Mouse (Mus musculus): ENCODE results near the gene Fcgr1. TPM values are rescaled to one million over a fixed set of nuclear protein-coding genes. Genes with fewer than 3 reads are reported as not detected.
"Not testable (repeated sequence)": the region's sequence is repeated elsewhere in the genome, so short reads cannot be mapped to it uniquely, and the experiment has no call there.

The Fcgr1 gene
- polyA plus RNA-seq, 1 experiment from 2014 or later = 1.6 TPM

GRCm38 (mm10) chr3:96243921-96244572 lies 49.7 kb downstream of the Fcgr1 start:
- WGBS = 80% methylated on average over 7 of the region's 7 CpGs
- H3K4me2 ChIP-seq (replicated peaks) = peak overlapping the region; percentile 49
- no peaks in the 10 kb centered on the region for H3K36me3 ChIP-seq
- peaks cover 28% of the 10 kb centered on the region for H3K4me1 ChIP-seq
- H3K9ac ChIP-seq = peak overlapping the region; percentile 61
- no peak for ATAC-seq (ENCODE audit: insufficient number of reproducible peaks, insufficient read depth, low FRiP score, low TSS enrichment)
- H3K27me3 ChIP-seq = no peaks in the 10 kb centered on the region
- no peaks in the 10 kb centered on the region for H3K9me3 ChIP-seq
- H3K27ac ChIP-seq = peak overlapping the region; percentile 97
- H3K4me3 ChIP-seq = 0 out of 2 replicates have a peak overlapping the region, but pooled peaks have one; percentile 40

GRCm38 (mm10) chr3:96240799-96241197 lies 53.0 kb downstream of the Fcgr1 start:
- peak overlapping the region; percentile 36; the same call in 1 of the 2 replicates for H3K9ac ChIP-seq
- H3K4me3 ChIP-seq = no peak overlapping the region
- no peaks in the 10 kb centered on the region for H3K9me3 ChIP-seq
- peak overlapping the region; percentile 90 for H3K27ac ChIP-seq
- H3K4me2 ChIP-seq (replicated peaks) = peak overlapping the region; percentile 30
- H3K4me1 ChIP-seq = peaks cover 32% of the 10 kb centered on the region
- 78% methylated on average over 9 of the region's 9 CpGs for WGBS
- H3K36me3 ChIP-seq = no peaks in the 10 kb centered on the region
- no peak for ATAC-seq (ENCODE audit: insufficient number of reproducible peaks, insufficient read depth, low FRiP score, low TSS enrichment)
- H3K27me3 ChIP-seq = no peaks in the 10 kb centered on the region

- H3K27me3 ChIP-seq, H3K36me3 ChIP-seq, H3K9me3 ChIP-seq: not testable (repeated sequence)
- 3% methylated on average over 42 of the region's 85 CpGs for WGBS
- peak within 1 kb of the TSS; percentile 32 for H3K4me3 ChIP-seq
- peak within 1 kb of the TSS; percentile 90 for H3K27ac ChIP-seq
- peak; percentile 85 for ATAC-seq (ENCODE audit: insufficient number of reproducible peaks, insufficient read depth, low FRiP score, low TSS enrichment)
- H3K4me1 ChIP-seq = peaks cover 32% of the 10 kb centered on the region
- peak within 1 kb of the TSS; percentile 36; the same call in 1 of the 2 replicates for H3K9ac ChIP-seq
- H3K4me2 ChIP-seq (replicated peaks) = peak within 1 kb of the TSS; percentile 31
Observed at GRCm38 (mm10) chr3:96239949-96240798, 53.6 kb downstream of the Fcgr1 start, which contains the start of gene Hist2h2aa2. Hist2h2aa2 (minus strand) TSS chr3:96240276.

GRCm38 (mm10) chr3:96238954-96239793 lies 54.6 kb downstream of the Fcgr1 start, which contains the start of gene Hist2h3c2:
Hist2h3c2 (minus strand) TSS chr3:96239127.
- not testable (repeated sequence) for H3K9me3 ChIP-seq, H3K36me3 ChIP-seq, H3K27me3 ChIP-seq
- Histone ChIP-seq H3K4me3 (peak within 1 kb of the TSS; percentile 50), H3K4me2 (replicated peaks) (peak within 1 kb of the TSS; percentile 69), H3K9ac (peak within 1 kb of the TSS; percentile 70), H3K27ac (peak within 1 kb of the TSS; percentile 85), H3K4me1 (peaks cover 27% of the 10 kb centered on the region)
- WGBS = 1% methylated on average over 14 of the region's 68 CpGs
- ATAC-seq (ENCODE audit: insufficient number of reproducible peaks, insufficient read depth, low FRiP score, low TSS enrichment) = peak; percentile 90

- no peaks in the 10 kb centered on the region for H3K27me3 ChIP-seq
- WGBS = 1% methylated on average over 12 of the region's 12 CpGs
Observed at GRCm38 (mm10) chr3:96237904-96238511, 55.8 kb downstream of the Fcgr1 start.

GRCm38 (mm10) chr3:96237335-96237903 lies 56.4 kb downstream of the Fcgr1 start:
- no peak for ATAC-seq (ENCODE audit: insufficient number of reproducible peaks, insufficient read depth, low FRiP score, low TSS enrichment)
- Histone ChIP-seq H3K9me3 (no peaks in the 10 kb centered on the region), H3K4me3 (peak overlapping the region; percentile 50), H3K4me2 (replicated peaks) (peak overlapping the region; percentile 69), H3K27ac (peak overlapping the region; percentile 85), H3K27me3 (no peaks in the 10 kb centered on the region), H3K36me3 (no peaks in the 10 kb centered on the region), H3K4me1 (peaks cover 21% of the 10 kb centered on the region), H3K9ac (peak overlapping the region; percentile 70)
- WGBS = 23% methylated on average over 7 of the region's 7 CpGs

More at GRCm38 (mm10) chr3:96237904-96238511, 55.8 kb downstream of the Fcgr1 start:
- Histone ChIP-seq H3K36me3 (no peaks in the 10 kb centered on the region), H3K9me3 (no peaks in the 10 kb centered on the region), H3K4me1 (peaks cover 21% of the 10 kb centered on the region), H3K9ac (peak overlapping the region; percentile 70), H3K4me3 (peak overlapping the region; percentile 50), H3K27ac (peak overlapping the region; percentile 85), H3K4me2 (replicated peaks) (peak overlapping the region; percentile 69)
- ATAC-seq (ENCODE audit: insufficient number of reproducible peaks, insufficient read depth, low FRiP score, low TSS enrichment) = no peak

- H3K36me3 ChIP-seq = no peaks in the 10 kb centered on the region
- ATAC-seq (ENCODE audit: insufficient number of reproducible peaks, insufficient read depth, low FRiP score, low TSS enrichment) = no peak
- peak overlapping the region; percentile 50 for H3K4me3 ChIP-seq
- H3K27me3 ChIP-seq = no peaks in the 10 kb centered on the region
- H3K4me2 ChIP-seq (replicated peaks) = peak overlapping the region; percentile 69
- WGBS = 71% methylated on average over 4 of the region's 4 CpGs
- no peaks in the 10 kb centered on the region for H3K9me3 ChIP-seq
- H3K27ac ChIP-seq = peak overlapping the region; percentile 85
- H3K4me1 ChIP-seq = peaks cover 19% of the 10 kb centered on the region
- peak overlapping the region; percentile 70 for H3K9ac ChIP-seq
Observed at GRCm38 (mm10) chr3:96236834-96237334, 56.9 kb downstream of the Fcgr1 start.

GRCm38 (mm10) chr3:96235836-96236235 lies 57.9 kb downstream of the Fcgr1 start:
- no peak for ATAC-seq (ENCODE audit: insufficient number of reproducible peaks, insufficient read depth, low FRiP score, low TSS enrichment)
- WGBS = 47% methylated on average over 3 of the region's 3 CpGs
- H3K4me1 ChIP-seq = peaks cover 19% of the 10 kb centered on the region
- H3K9me3 ChIP-seq = no peaks in the 10 kb centered on the region
- peak overlapping the region; percentile 7; the same call in 1 of the 2 replicates for H3K27ac ChIP-seq
- H3K4me2 ChIP-seq (replicated peaks) = no peak overlapping the region
- H3K4me3 ChIP-seq = no peak overlapping the region
- no peaks in the 10 kb centered on the region for H3K27me3 ChIP-seq
- no peak overlapping the region for H3K9ac ChIP-seq
- H3K36me3 ChIP-seq = no peaks in the 10 kb centered on the region

GRCm38 (mm10) chr3:96234914-96235313 lies 58.9 kb downstream of the Fcgr1 start:
- 87% methylated on average over 2 of the region's 2 CpGs for WGBS
- H3K27me3 ChIP-seq = no peaks in the 10 kb centered on the region
- ATAC-seq (ENCODE audit: insufficient number of reproducible peaks, insufficient read depth, low FRiP score, low TSS enrichment) = no peak

More at GRCm38 (mm10) chr3:96234914-96235313, 58.9 kb downstream of the Fcgr1 start:
- Histone ChIP-seq H3K4me3 (no peak overlapping the region), H3K4me2 (replicated peaks) (no peak overlapping the region), H3K4me1 (peaks cover 19% of the 10 kb centered on the region), H3K27ac (no peak overlapping the region), H3K9ac (no peak overlapping the region), H3K36me3 (no peaks in the 10 kb centered on the region), H3K9me3 (no peaks in the 10 kb centered on the region)
